Mouse (Mus musculus): ENCODE measurements at regions not wholly inside any gene's neighbourhood (a gene's known extent, or its start where the extent isn't known, plus 50 kb on each side); places are given as distances from the start of the nearest gene placed in this dataset.

DNA sequence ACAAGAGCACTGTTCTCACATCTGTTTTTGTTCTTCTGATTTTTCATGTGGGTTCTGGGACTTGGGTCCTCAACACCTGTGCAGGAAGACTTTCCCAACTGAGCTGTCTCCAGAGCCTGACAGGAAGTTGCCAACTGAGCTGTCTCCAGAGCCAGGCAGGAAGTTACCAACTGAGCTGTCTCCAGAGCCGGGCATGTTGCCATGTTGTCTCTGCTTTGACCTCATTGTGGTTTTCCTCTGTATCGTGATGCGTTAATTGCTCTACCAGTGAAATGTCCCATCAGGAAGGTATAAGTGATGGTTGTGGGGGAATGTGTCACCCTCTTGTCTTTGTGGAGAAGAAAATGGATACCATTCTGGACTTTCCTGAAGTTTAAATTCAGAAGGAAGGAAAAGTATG is 54.4 kb upstream of the Olfm4 start:
- CTCF ChIA-PET, result no interaction called here

DNA sequence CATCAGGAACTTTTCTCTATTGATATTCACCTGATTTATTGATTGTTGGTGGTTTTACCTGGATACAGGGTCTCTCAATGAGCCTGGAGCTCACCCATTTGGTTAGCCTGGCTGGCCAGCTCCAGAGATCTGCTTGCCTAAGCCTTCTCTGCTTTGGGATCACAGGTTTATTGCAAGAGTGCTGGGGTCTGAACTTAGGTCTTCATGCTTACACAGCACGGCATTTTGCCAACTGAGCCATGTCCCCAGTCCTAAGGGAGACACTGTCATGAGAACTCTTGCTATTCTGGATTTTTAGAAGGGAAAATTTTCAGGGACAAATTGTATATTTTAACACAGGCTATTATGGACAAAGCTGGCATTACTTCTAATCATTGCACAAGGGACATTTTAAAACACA is 56.7 kb upstream of the Olfm4 start:
- CTCF ChIA-PET, result no interaction called here

- CTCF ChIA-PET, result no interaction called here
Observed at GRCm38 (mm10) chr14:79916960-79917848, 66.7 kb upstream of the Olfm4 start.

DNA sequence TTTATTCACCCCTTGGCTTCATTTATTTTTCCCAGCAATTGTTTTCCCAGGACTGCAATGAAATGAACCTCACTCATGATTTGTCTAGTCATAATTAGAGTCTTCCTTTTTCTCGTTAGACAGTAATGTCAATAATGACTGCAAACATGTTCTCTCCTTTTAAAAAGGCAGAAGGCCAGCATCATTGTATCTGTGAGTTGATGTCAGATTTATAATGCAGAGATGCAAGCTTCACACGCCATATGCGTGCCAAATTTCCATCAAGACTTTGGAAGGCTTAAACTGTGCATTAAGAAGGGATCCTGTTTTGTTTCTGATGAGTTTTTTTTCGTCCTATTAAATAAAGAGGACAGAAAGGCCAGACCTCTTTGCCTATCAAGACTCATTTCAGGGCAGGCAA is 68.9 kb upstream of the Olfm4 start:
- CTCF ChIA-PET, result no interaction called here

DNA sequence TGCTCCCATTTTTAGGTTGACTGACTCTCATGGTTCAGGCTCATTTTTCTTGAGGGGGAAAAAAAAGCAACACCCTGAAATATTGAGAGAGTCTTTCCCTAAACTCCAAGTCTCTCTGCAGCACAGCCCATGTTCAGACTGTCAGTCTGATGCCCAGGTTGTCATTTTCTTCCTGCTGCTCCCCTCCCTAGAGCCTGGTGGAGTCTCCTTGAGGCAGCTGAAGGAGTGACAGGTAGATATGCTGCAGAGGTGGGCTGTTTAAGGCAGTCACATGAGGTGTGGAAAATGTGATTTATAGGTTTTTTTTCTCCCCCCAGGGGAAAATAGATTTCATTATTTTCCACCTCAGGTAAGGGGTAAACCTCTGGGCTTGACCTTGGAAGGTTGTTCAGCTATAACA is 70.6 kb upstream of the Olfm4 start:
- CTCF ChIA-PET, result no interaction called here

DNA sequence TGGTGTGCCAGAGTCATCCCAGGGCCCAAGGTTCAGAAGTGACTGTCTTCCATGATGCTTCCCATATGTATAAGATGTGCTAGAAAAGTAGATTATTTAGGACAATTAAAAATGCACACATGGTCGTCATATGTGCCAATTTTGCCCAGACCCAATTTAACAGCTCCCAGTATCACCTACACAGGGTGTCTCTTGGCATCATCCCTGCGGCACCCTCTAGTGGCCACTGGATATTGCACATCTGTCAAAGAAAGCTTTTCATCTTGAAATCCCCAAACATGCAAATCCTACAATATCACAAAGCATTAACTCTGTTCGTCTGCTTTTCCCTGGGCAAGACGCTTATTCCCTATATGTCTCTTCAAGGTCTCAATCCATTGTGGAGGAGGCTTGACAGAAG is 71.3 kb upstream of the Olfm4 start:
- CTCF ChIA-PET, result no interaction called here

GRCm38 (mm10) chr14:79907761-79908160 is 76.1 kb upstream of the Olfm4 start:
- CTCF ChIA-PET, result no interaction called here

GRCm38 (mm10) chr14:79905574-79905973 is 78.3 kb upstream of the Olfm4 start:
- CTCF ChIA-PET, result no interaction called here

DNA sequence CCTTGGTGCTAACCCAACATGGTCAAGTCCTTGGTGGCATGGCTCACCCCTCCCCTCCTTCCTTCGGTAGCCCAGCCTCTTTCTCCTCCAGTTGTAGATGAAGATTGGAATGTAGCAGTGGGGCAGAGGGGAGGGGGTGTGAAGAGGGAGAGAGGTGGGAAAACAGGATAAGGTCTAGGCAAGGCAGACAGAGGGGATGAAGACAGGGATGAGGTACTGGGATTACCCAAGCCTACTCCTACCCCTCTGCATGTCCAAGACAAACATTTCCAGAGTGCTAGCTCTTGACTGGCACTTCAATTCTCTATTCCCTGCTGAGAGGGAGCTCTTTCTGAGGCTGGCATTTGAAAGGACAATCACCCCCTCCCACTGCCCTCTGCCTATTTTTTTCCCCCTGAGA is 81.5 kb upstream of the Olfm4 start:
- CTCF ChIA-PET, result no interaction called here

- CTCF ChIA-PET, result no interaction called here
Observed at GRCm38 (mm10) chr14:79898240-79898639, 85.6 kb upstream of the Olfm4 start.

- CTCF ChIA-PET, result no interaction called here
Observed at GRCm38 (mm10) chr14:79893241-79893640, 90.6 kb upstream of the Olfm4 start.

GRCm38 (mm10) chr14:79890682-79891081 is 93.2 kb upstream of the Olfm4 start:
- CTCF ChIA-PET, result no interaction called here

DNA sequence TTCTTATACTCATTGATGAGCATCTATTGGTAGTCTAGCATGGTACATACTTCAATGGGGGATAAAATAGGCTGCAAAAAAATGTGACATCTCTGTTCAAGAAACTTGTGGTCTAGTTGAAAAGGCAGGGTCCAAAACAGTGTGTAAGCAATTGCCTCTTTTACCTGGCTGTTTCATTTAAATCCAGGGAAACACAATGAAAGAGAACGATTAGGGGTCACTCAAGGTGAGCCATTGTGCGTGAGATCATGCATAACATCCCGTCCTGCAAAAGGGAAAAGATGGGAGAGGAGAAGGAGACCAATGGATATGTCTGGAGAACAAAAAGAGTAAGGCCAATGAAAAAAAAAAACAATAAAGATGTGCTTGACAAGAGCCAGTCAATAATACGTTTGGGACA is 93.6 kb upstream of the Olfm4 start:
- CTCF ChIA-PET, result no interaction called here

DNA sequence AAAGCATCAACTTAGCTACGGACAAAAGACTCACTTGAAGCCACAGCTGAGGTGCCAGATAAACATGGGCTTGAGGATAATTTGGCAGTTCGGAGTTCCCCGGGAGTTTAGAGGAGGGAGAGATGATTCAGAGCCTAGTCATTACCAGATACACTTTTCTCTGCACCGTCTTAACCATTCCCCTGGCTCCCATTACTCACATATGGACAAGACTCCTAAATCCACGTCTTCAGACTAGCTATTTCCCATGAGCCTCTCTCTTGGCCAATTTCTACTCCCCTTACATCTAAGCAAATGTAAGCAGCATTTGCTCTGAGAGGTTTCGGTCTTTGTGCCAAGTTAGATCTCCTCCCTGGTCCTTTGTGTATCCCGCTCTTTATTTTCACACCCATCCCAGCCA is 100.4 kb upstream of the Olfm4 start:
- CTCF ChIA-PET, result no interaction called here

- CTCF ChIA-PET, result no interaction called here
Observed at GRCm38 (mm10) chr14:79881726-79882125, 102.2 kb upstream of the Olfm4 start.

GRCm38 (mm10) chr14:79880065-79880755 is 103.7 kb upstream of the Olfm4 start:
- CTCF ChIA-PET, result no interaction called here

- CTCF ChIA-PET, result no interaction called here
Observed at GRCm38 (mm10) chr14:79879333-79880035, 104.4 kb upstream of the Olfm4 start.

DNA sequence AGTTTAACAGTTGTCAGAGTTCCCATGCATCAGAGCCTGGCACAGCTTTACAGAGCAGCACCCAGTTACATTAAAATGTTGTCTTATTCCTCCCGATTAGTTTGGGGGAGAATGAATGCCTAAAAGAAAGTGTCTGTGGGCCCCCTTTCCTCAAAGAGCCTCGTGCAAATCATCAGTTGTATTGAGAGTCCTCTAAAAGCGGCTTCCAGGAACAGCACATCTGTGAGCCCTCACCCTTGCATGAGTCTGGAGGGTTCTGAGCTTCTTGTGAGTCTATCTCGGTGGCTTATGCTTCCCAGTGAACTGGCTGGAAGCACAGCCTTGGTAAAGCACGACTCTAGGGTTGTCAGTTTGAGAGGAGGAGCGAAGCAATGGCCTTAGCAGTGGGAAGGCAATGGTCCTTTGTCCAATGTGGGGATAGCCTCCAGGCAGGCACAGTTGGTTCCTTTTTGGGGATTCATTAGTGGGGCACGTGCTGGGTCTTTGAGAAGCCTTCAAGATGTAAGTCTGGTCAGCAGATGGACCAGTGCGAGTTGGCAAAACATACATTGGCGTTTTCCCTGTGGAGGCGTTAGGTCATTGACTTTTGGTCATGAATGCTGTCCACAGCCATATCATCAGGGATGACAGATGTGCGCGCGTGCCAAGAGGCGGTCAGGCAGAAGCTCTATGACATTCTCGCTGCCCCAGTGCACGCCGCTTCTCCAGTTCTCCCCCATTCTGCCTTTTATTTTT is 105.4 kb upstream of the Olfm4 start:
- CTCF ChIA-PET, result no interaction called here

GRCm38 (mm10) chr14:79873062-79873461 is 102.0 kb upstream of the Pcdh8 start:
- CTCF ChIA-PET, result no interaction called here

DNA sequence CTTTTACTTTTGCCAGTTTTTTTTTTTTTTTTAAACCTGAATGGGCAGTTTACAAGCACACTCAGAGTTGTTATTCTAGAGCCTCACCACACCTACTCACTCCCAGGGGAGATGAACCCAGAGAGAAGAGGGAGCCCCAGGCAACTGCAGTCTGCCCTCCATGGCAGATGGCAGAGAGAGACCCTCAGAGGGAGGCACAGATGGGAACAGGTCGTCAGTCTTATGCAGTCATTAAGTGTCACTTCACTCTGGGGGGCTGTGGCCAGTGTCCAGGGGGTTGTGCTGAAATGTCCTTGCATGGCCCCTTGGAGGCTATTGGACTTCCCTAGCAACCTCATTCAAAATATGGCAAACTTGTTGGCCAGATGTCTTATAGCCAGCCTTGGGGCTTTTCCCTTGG is 101.3 kb upstream of the Pcdh8 start:
- CTCF ChIA-PET, result no interaction called here

- CTCF ChIA-PET, result no interaction called here
Observed at GRCm38 (mm10) chr14:79869325-79869724, 98.2 kb upstream of the Pcdh8 start.

DNA sequence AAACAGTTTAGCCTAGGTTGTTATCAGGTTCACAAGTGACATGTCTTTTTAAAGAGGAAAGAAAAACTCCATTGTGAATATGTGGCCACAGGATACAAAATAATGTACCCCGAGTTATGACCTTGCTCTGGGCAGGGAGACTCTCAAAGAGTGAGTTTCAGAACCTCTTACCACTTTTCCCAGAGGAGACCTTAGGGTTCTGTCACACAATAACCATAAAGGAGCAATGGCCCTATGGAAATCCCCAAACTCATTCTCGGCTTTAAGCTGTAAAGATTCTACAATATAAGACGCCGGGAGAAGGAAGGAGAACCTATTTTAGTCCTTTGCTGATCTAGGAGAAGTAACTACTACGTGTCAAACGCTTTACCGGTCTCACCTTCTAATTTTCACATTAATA is 85.1 kb upstream of the Pcdh8 start:
- CTCF ChIA-PET, result no interaction called here
